Mouse (Mus musculus) gastrocnemius, adult 18-20 months (tissue): ENCODE measurements at regions not wholly inside any gene's neighbourhood (a gene's known extent, or its start where the extent isn't known, plus 50 kb on each side); places are given as distances from the start of the nearest gene placed in this dataset.
"Not testable (repeated sequence)": the region's sequence is repeated elsewhere in the genome, so short reads cannot be mapped to it uniquely, and the experiment has no call there.

Source experiments
- DNase-seq: peaks from one replicate; pipeline ENCODE4 v3.0.0; 2021; ENCODE audit warnings: low spot score

GRCm38 (mm10) chr8:56927166-56927565 lies 376.3 kb downstream of the Fbxo8 start:
- no peak for DNase-seq

GRCm38 (mm10) chr8:56929076-56929475 lies 378.2 kb downstream of the Fbxo8 start:
- no peak for DNase-seq

GRCm38 (mm10) chr8:56932421-56932820 lies 381.5 kb downstream of the Fbxo8 start:
- no peak for DNase-seq

GRCm38 (mm10) chr8:56962186-56962585 lies 358.6 kb upstream of the Hand2 start:
- DNase-seq = no peak

- no peak for DNase-seq
These were observed 350.5 kb upstream of the Hand2 start for GRCm38 (mm10) chr8:56970311-56970710.

- no peak for DNase-seq
These were observed 341.8 kb upstream of the Hand2 start for GRCm38 (mm10) chr8:56978994-56979393.

- no peak for DNase-seq
These were observed 341.4 kb upstream of the Hand2 start for GRCm38 (mm10) chr8:56979416-56979815.

- no peak for DNase-seq
These were observed 310.3 kb upstream of the Hand2 start for GRCm38 (mm10) chr8:57010318-57011024.

- no peak for DNase-seq
These were observed 306.9 kb upstream of the Hand2 start for GRCm38 (mm10) chr8:57013813-57014320.

GRCm38 (mm10) chr8:57016329-57016728 lies 304.5 kb upstream of the Hand2 start:
- DNase-seq = no peak

GRCm38 (mm10) chr8:57028096-57028495 lies 292.7 kb upstream of the Hand2 start:
- not testable (repeated sequence) for DNase-seq

GRCm38 (mm10) chr8:57048490-57048889 lies 272.3 kb upstream of the Hand2 start:
- no peak for DNase-seq

GRCm38 (mm10) chr8:57048909-57049308 lies 271.9 kb upstream of the Hand2 start:
- DNase-seq = no peak

- no peak for DNase-seq
These were observed 268.1 kb upstream of the Hand2 start for GRCm38 (mm10) chr8:57052661-57053060.

- DNase-seq = no peak
These were observed 243.8 kb upstream of the Hand2 start for GRCm38 (mm10) chr8:57076995-57077394.

- DNase-seq = no peak
These were observed 234.0 kb upstream of the Hand2 start for GRCm38 (mm10) chr8:57086811-57087210.

- no peak for DNase-seq
These were observed 228.4 kb upstream of the Hand2 start for GRCm38 (mm10) chr8:57092403-57092802.

- no peak for DNase-seq
These were observed 225.6 kb upstream of the Hand2 start for GRCm38 (mm10) chr8:57095169-57095568.

GRCm38 (mm10) chr8:57110765-57111402 lies 209.9 kb upstream of the Hand2 start:
- DNase-seq = not testable (repeated sequence)

GRCm38 (mm10) chr8:57111403-57111771 lies 209.4 kb upstream of the Hand2 start:
- DNase-seq = no peak

- DNase-seq = no peak
These were observed 206.9 kb upstream of the Hand2 start for GRCm38 (mm10) chr8:57113915-57114314.

GRCm38 (mm10) chr8:57115303-57115702 lies 205.5 kb upstream of the Hand2 start:
- no peak for DNase-seq

- no peak for DNase-seq
These were observed 186.7 kb upstream of the Hand2 start for GRCm38 (mm10) chr8:57134041-57134440.
